21 mouse cellular contexts compared by ENCODE assay signal in the genomic region with DNA sequence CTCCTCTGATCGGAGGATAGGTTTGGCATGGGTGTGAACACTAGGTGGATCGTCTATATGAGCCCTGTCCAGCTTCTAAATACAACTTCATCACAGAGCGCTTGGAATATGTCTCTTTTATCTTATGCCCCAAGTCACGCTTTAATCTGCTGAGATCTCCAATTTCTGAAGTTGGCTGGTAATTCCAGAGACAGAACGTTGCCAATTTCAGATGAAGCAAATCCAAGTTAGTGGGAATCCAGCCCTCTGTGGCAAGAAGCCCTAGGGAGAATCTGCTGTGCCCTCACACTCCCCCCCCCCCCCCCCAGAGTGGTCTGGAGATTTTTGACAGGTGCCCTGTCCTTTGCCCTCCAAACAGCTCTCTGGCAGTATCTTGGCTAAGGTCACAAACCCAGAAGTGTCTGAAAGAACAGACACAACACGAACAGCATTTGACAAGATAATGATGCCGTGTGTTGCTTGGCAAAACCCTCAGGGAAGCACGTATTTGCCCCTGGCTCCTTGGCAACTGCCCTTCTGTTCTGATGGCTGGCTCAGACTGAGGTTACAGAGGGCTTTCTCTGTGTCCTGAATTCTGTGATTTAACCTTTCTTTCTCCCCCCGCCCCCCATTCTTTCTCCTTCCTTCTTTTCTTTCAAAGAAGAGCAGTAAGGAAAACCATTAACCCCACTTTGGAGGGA.
DNase-seq lines count a peak whose midpoint lies in the region; ATAC-seq and TF ChIP-seq lines count a peak whose summit lies in the region.
"Had no signal": no experiment of that assay in that cellular context is flagged by ENCODE, and none has a peak within 500 bp of the region (broad histone marks: within the 10 kb centered on the region; RNA-seq: fewer than 3 reads in every experiment).

No protein-coding gene starts in this region.

- no peaks in the 10 kb centered on the region for H3K27me3 ChIP-seq in forebrain, embryonic 15.5 days
- no peaks in the 10 kb centered on the region for H3K27me3 ChIP-seq in forebrain, embryonic 13.5 days
- H3K27me3 ChIP-seq in midbrain, postnatal 0 days (ENCODE audit: insufficient read depth, low read length): no peaks in the 10 kb centered on the region
- no peaks in the 10 kb centered on the region for H3K27me3 ChIP-seq in midbrain, embryonic 16.5 days (ENCODE audit: control insufficient read depth, insufficient read depth, low read depth, low read length)
- no peaks in the 10 kb centered on the region for H3K27me3 ChIP-seq in cerebellum, adult 2 months (ENCODE audit: control insufficient read depth, insufficient read depth, low read length)
- H3K27me3 ChIP-seq: CH12.LX; hindbrain, embryonic 13.5 days; intestine, embryonic 15.5 days; limb, embryonic 15.5 days; neural tube, embryonic 12.5 days had no signal

- no peak for TF ChIP-seq CTCF in midbrain, postnatal 0 days (IDR thresholded peaks at IDR 0.05)
- no peak for TF ChIP-seq CTCF in cerebellum, adult 2 months (IDR thresholded peaks at IDR 0.05; ENCODE audit: borderline replicate concordance, insufficient read depth, low read depth, low read length)

- 68% methylated on average over 9 of the region's 9 CpGs for WGBS in forebrain, embryonic 15.5 days
- WGBS in forebrain, embryonic 13.5 days: 82% methylated on average over 9 of the region's 9 CpGs
- WGBS in midbrain, postnatal 0 days: 65% methylated on average over 9 of the region's 9 CpGs
- 68% methylated on average over 9 of the region's 9 CpGs for WGBS in midbrain, embryonic 16.5 days
- WGBS in cerebellum, adult 2 months: 13% methylated on average over 9 of the region's 9 CpGs

- DNase-seq in midbrain, postnatal 0 days (ENCODE audit: low spot score): peak; percentile 17
- DNase-seq in cerebellum, adult 2 months: peak; percentile 41 to 72
- no peak for DNase-seq in gastrocnemius, postnatal 36 days
- DNase-seq in adrenal gland, postnatal 36 days: no peak
- DNase-seq: adrenal gland, postnatal 10 days; heart, postnatal 10 days; lung, postnatal 14 days; right cerebral cortex, postnatal 14 days; thymus, postnatal 25 days had no signal

- no peaks in the 10 kb centered on the region for H3K36me3 ChIP-seq in forebrain, embryonic 15.5 days
- H3K36me3 ChIP-seq in forebrain, embryonic 13.5 days (ENCODE audit: poor library complexity, severe bottlenecking): no peaks in the 10 kb centered on the region
- 0 out of 2 replicates have a peak, but pooled peaks cover 2% of the 10 kb centered on the region for H3K36me3 ChIP-seq in midbrain, postnatal 0 days (ENCODE audit: insufficient read depth, low read length)
- peaks cover 2% of the 10 kb centered on the region; the same call in 1 of the 2 replicates for H3K36me3 ChIP-seq in midbrain, embryonic 16.5 days (ENCODE audit: control insufficient read depth, insufficient read depth, low read length)
- H3K36me3 ChIP-seq: heart, embryonic 10.5 days; intestine, embryonic 15.5 days; limb, embryonic 15.5 days; neural tube, embryonic 12.5 days had no signal

- peaks cover 10% of the 10 kb centered on the region for H3K4me1 ChIP-seq in forebrain, embryonic 15.5 days
- peaks cover 11% of the 10 kb centered on the region for H3K4me1 ChIP-seq in forebrain, embryonic 13.5 days
- H3K4me1 ChIP-seq in midbrain, postnatal 0 days (ENCODE audit: insufficient read depth, low read length): no peaks in the 10 kb centered on the region
- peaks cover 5% of the 10 kb centered on the region; the same call in 1 of the 2 replicates for H3K4me1 ChIP-seq in midbrain, embryonic 16.5 days (ENCODE audit: control insufficient read depth, insufficient read depth, low read length)
- peaks cover 6% of the 10 kb centered on the region for H3K4me1 ChIP-seq in cerebellum, adult 2 months (ENCODE audit: control insufficient read depth, insufficient read depth, low read length)
- H3K4me1 ChIP-seq: limb, embryonic 15.5 days had no signal

- no peaks in the 10 kb centered on the region for H3K9me3 ChIP-seq in forebrain, embryonic 15.5 days
- H3K9me3 ChIP-seq in forebrain, embryonic 13.5 days (replicated peaks): no peaks in the 10 kb centered on the region
- no peaks in the 10 kb centered on the region for H3K9me3 ChIP-seq in midbrain, postnatal 0 days (ENCODE audit: low read length)
- H3K9me3 ChIP-seq in midbrain, embryonic 16.5 days (replicated peaks; ENCODE audit: control insufficient read depth, low read length, poor library complexity, severe bottlenecking): no peaks in the 10 kb centered on the region
- H3K9me3 ChIP-seq: heart, embryonic 10.5 days; hindbrain, embryonic 13.5 days; intestine, embryonic 15.5 days; limb, embryonic 15.5 days; neural tube, embryonic 12.5 days had no signal

- H3K9ac ChIP-seq in forebrain, embryonic 15.5 days (replicated peaks): no peak overlapping the region
- no peak overlapping the region for H3K9ac ChIP-seq in forebrain, embryonic 13.5 days
- H3K9ac ChIP-seq in midbrain, postnatal 0 days (replicated peaks; ENCODE audit: low read length, poor library complexity, severe bottlenecking): no peak overlapping the region
- no peak overlapping the region for H3K9ac ChIP-seq in midbrain, embryonic 16.5 days (ENCODE audit: low read depth, low read length)
- H3K9ac ChIP-seq: hindbrain, embryonic 13.5 days; intestine, embryonic 15.5 days; limb, embryonic 15.5 days; neural tube, embryonic 12.5 days had no signal

- intact Hi-C loops in gastrocnemius, postnatal 36 days (cut with DNase I): no loop called here

- 0 out of 2 replicates have a peak, but pooled peaks have one; percentile 25 for ATAC-seq in forebrain, embryonic 15.5 days (replicated peaks)
- no peak; the same call in 1 of the 2 replicates for ATAC-seq in forebrain, embryonic 13.5 days
- ATAC-seq in midbrain, postnatal 0 days (ENCODE audit: low FRiP score): no peak
- no peak for ATAC-seq in midbrain, embryonic 16.5 days
- ATAC-seq: intestine, embryonic 15.5 days had no signal

- no peak for TF ChIP-seq POLR2A in cerebellum, adult 2 months (IDR thresholded peaks at IDR 0.05; ENCODE audit: borderline replicate concordance, insufficient read depth, low read length)

- H3K4me2 ChIP-seq in forebrain, embryonic 15.5 days (replicated peaks): no peak overlapping the region
- H3K4me2 ChIP-seq in forebrain, embryonic 13.5 days: no peak overlapping the region
- H3K4me2 ChIP-seq in midbrain, postnatal 0 days (ENCODE audit: low read depth, low read length, poor library complexity, severe bottlenecking): no peak overlapping the region
- H3K4me2 ChIP-seq in midbrain, embryonic 16.5 days (ENCODE audit: low read length): no peak overlapping the region
- H3K4me2 ChIP-seq: hindbrain, embryonic 13.5 days; intestine, embryonic 15.5 days; limb, embryonic 15.5 days; neural tube, embryonic 12.5 days had no signal

- H3K27ac ChIP-seq in forebrain, embryonic 15.5 days (replicated peaks): no peak overlapping the region
- H3K27ac ChIP-seq in forebrain, embryonic 13.5 days: no peak overlapping the region
- no peak overlapping the region for H3K27ac ChIP-seq in midbrain, postnatal 0 days (ENCODE audit: low read depth, low read length)
- no peak overlapping the region for H3K27ac ChIP-seq in midbrain, embryonic 16.5 days (ENCODE audit: low read length)
- H3K27ac ChIP-seq in cerebellum, adult 2 months (ENCODE audit: insufficient read depth, low read length): no peak overlapping the region
- H3K27ac ChIP-seq: heart, embryonic 10.5 days; hindbrain, embryonic 13.5 days; intestine, embryonic 15.5 days; kidney, postnatal 0 days; left cerebral cortex, adult 2 months; limb, embryonic 15.5 days; neural tube, embryonic 12.5 days; stomach, postnatal 0 days had no signal

- no peak overlapping the region for H3K4me3 ChIP-seq in forebrain, embryonic 15.5 days
- H3K4me3 ChIP-seq in forebrain, embryonic 13.5 days: no peak overlapping the region
- no peak overlapping the region for H3K4me3 ChIP-seq in midbrain, postnatal 0 days (ENCODE audit: low read depth, low read length)
- H3K4me3 ChIP-seq in midbrain, embryonic 16.5 days (ENCODE audit: low read depth, low read length): no peak overlapping the region
- H3K4me3 ChIP-seq in cerebellum, adult 2 months (replicated peaks; ENCODE audit: insufficient read depth, low read depth, low read length): no peak overlapping the region
- H3K4me3 ChIP-seq: heart, embryonic 10.5 days; hindbrain, embryonic 13.5 days; intestine, embryonic 15.5 days; left cerebral cortex, adult 2 months; limb, embryonic 15.5 days; neural tube, embryonic 12.5 days had no signal

Comparison
In these comparisons a context has a peak if more than half of its experiments do, and no peak if none do; other contexts are left out.
1. DNase-seq: peak in midbrain, postnatal 0 days (single experiment) and cerebellum, adult 2 months (2 of 2); none in gastrocnemius, postnatal 36 days (0 of 2) and adrenal gland, postnatal 36 days (0 of 2).